Mouse (Mus musculus) limb, embryonic 10.5 days (tissue): Measurements from ENCODE around the gene Zfp830. TPM values are rescaled to one million over a fixed set of nuclear protein-coding genes. Genes with fewer than 3 reads are reported as not detected.

Experiments used
- DNase-seq: peaks from one replicate; pipeline ENCODE4 v3.0.0-alpha.2; 2017; ENCODE audit warnings: low spot score
- H3K27ac ChIP-seq: fragments of 300-500 bp; sonication (generic); 2 replicates; pipeline ENCODE4 v1.5.1; 2016; ENCODE audit warnings: mild to moderate bottlenecking
- H3K27me3 ChIP-seq: fragments of 300-500 bp; sonication (generic); 2 replicates; pipeline ENCODE4 v1.6.1; 2016; ENCODE audit warnings: low read depth, mild to moderate bottlenecking; ENCODE audit not compliant: poor library complexity, severe bottlenecking
- H3K36me3 ChIP-seq: fragments of 300-500 bp; sonication (generic); 2 replicates; pipeline ENCODE4 v1.6.1; 2016; ENCODE audit warnings: mild to moderate bottlenecking, moderate library complexity
- H3K4me1 ChIP-seq: fragments of 300-500 bp; sonication (generic); 2 replicates; pipeline ENCODE4 v1.6.1; 2016
- H3K4me3 ChIP-seq: fragments of 300-500 bp; sonication (generic); 2 replicates; pipeline ENCODE4 v1.5.1; 2016; ENCODE audit warnings: mild to moderate bottlenecking, moderate library complexity
- H3K9me3 ChIP-seq: fragments of 300-500 bp; sonication (generic); replicated peaks from 2 replicates; pipeline ENCODE4 v1.6.1; 2016; ENCODE audit warnings: mild to moderate bottlenecking
- WGBS: fragments of 180-500 bp; shearing (Covaris S2); methylation state at CpG from one replicate; pipeline ENCODE4 v1.1.7; 2016; 5-methylcytosine and 5-hydroxymethylcytosine counted together
- polyA plus RNA-seq: library from polyadenylated mRNA; unstranded; fragments of >200 nt; fragmentation: Nextera tagmentation; extraction: Ambion mirVana; gene quantifications from 2 replicates; pipeline ENCODE4 v1.2.1, GENCODE M21; 2016

The Zfp830 gene
- polyA plus RNA-seq, 1 experiment from 2014 or later = 37.4 TPM

DNA sequence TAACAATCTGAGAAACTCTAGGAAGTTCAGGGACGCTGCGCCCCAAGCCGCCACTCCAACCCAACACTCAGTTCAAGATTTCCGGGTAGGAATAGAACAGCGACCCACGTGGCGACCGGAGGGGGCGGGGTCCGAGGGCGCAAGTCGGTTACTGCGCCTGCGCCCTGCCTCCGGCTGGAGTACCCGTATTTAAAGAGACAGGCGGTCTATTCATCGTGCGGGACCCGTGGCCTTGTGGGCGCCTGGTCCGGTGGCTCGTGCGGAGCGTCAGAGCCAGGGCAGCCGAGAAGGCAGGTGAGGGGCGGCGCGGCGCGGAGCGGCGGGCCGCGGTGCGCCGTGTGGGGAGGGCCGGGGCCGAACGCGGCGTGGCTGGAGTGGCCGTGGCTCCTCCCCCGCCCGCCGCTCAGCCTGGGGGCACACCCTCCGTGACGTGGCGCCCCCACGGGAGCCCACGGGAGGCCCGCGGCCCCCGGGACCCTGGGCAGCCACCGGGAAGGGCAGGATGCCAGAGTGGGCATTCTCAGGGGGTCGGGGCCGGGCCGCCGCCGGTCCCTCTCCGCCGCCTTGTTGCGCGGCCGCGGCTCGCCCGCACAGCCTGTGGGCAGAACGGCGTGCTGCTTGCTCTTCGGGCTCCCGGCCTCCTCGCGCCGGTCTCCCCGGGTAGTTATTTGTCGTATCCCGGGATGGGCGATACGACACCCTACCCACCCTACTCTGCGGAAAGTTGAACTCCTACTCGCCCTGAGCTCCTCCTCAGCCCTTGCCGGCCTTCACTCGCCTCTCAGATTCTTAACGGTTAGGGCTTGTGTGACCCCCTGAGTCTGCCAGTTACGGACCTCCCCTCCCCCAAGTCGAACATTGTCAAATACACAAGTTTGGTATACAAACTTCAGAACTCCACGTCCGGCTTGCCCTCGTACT is 17.1 kb downstream of the Zfp830 start, which contains the start of gene Lig3:
TSS of gene Lig3 (plus strand) at position 126 of the 921 bp plus-strand sequence.
- DNase-seq = peak; percentile 95
- H3K9me3 ChIP-seq = no peaks in the 10 kb centered on the region
- H3K27ac ChIP-seq = peak within 1 kb of the TSS; percentile 99
- H3K4me3 ChIP-seq = peak within 1 kb of the TSS; percentile 96
- no peaks in the 10 kb centered on the region for H3K27me3 ChIP-seq
- H3K36me3 ChIP-seq = peaks cover 34% of the 10 kb centered on the region
- WGBS = under 1% methylated on average over 81 of the region's 90 CpGs
- H3K4me1 ChIP-seq = peaks cover 21% of the 10 kb centered on the region

DNA sequence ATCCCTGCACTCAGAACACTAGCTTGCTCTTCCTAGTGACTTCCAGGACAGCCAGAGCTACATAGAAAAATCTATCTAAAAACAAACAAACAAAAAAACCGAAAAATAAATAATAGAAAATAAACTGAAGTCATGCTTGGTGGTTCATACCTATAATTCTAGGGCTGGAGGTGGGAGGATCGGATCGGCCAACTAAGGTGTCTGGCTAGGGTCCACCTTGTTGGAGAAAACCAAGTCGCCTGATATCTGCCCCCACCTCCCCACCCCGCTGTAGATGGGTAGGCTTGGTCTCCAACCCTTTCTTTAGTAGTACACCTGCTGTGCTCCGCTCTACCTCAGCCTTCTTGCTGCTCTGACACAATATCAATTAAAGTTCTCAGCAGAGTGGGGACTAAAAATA is 18.1 kb downstream of the Zfp830 start:
- no peaks in the 10 kb centered on the region for H3K27me3 ChIP-seq
- peaks cover 21% of the 10 kb centered on the region for H3K4me1 ChIP-seq
- DNase-seq = no peak
- WGBS = 56% methylated on average over 6 of the region's 6 CpGs
- H3K27ac ChIP-seq = peak overlapping the region; percentile 99; the same call in 1 of the 2 replicates
- H3K4me3 ChIP-seq = peak overlapping the region; percentile 96
- peaks cover 41% of the 10 kb centered on the region for H3K36me3 ChIP-seq
- no peaks in the 10 kb centered on the region for H3K9me3 ChIP-seq

DNA sequence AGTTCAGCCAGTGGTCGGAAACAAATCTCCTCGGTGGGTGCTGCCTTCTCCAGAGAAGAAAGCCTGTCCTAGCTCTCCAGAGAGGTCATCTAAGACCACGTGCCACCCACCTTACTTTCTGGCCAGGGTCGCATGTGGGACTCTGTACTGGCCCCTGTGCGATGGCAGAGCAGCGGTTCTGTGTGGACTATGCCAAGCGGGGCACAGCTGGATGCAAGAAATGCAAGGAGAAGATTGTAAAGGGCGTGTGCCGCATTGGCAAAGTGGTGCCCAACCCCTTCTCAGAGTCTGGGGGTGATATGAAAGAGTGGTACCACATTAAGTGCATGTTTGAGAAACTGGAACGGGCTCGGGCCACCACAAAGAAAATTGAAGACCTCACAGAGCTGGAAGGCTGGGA is 19.3 kb downstream of the Zfp830 start:
- H3K4me1 ChIP-seq = peaks cover 21% of the 10 kb centered on the region
- DNase-seq = no peak
- H3K27ac ChIP-seq = no peak overlapping the region
- 95% methylated on average over 11 of the region's 11 CpGs for WGBS
- H3K36me3 ChIP-seq = peaks cover 53% of the 10 kb centered on the region
- no peaks in the 10 kb centered on the region for H3K9me3 ChIP-seq
- no peaks in the 10 kb centered on the region for H3K27me3 ChIP-seq
- no peak overlapping the region for H3K4me3 ChIP-seq

DNA sequence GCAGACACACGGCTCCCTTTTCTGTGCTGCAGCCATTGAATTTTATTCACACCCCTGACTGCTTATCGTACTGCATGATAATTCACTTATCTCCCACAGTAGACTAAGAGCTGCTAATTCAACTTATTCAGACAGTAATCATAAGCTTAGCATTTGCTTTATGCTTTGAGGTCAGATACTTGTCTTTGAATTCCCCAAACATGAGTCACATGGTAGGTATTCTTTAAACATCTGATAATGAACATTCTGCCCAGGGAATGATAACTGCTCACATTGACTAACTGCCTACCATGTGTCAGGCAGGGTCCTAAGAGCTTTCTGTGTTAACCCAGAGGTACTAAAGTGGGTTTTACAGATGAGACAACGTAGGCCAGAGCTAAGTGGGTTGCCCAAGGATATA is 42.5 kb downstream of the Zfp830 start:
- no peaks in the 10 kb centered on the region for H3K27me3 ChIP-seq
- H3K4me3 ChIP-seq = no peak overlapping the region
- 88% methylated on average over 3 of the region's 3 CpGs for WGBS
- H3K36me3 ChIP-seq = peaks cover 30% of the 10 kb centered on the region
- DNase-seq = no peak
- no peak overlapping the region for H3K27ac ChIP-seq
- H3K4me1 ChIP-seq = no peaks in the 10 kb centered on the region
- H3K9me3 ChIP-seq = no peaks in the 10 kb centered on the region

DNA sequence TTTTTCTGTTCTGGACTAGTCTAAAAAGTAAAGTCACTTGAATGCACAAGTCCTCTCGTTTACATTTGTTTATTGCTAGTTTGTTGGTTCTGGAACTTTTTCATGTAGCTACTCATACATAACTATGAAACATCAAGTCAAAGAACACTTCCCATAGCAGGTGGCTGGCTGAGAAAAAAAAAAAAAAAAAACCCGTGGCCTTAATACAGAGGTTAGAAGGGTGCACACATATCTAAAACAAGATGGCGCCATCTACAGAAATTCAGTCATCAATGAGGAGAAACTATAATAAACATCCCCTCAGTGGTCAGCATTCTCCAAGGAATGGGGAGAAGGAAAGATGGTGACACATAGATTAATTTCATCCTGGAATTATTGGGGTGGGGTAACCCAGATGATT is 43.2 kb downstream of the Zfp830 start:
- 89% methylated on average over 3 of the region's 3 CpGs for WGBS
- Histone ChIP-seq H3K27me3 (no peaks in the 10 kb centered on the region), H3K27ac (no peak overlapping the region), H3K4me3 (no peak overlapping the region), H3K4me1 (0 out of 2 replicates have a peak, but pooled peaks cover 3% of the 10 kb centered on the region), H3K36me3 (peaks cover 22% of the 10 kb centered on the region), H3K9me3 (no peaks in the 10 kb centered on the region)
- DNase-seq = no peak

DNA sequence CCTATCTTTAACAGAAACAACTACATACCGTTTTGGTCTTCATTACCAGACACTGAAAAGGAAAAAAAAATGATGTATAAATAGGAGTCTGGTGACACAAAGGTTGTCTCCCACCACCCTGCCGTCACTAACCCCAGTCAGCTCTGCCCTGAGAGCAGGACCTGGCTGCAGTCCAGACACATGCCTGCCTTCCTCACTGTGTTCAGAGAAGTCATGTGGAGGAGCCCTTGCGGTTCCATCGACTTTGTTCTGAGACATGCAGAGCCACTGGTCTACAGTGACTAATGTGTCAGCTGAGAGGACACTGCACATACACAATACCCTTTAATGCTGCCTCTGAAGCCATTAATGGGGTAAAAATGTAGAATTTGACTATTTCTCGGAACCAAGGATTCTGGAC is 44.3 kb downstream of the Zfp830 start:
- Histone ChIP-seq H3K36me3 (peaks cover 11% of the 10 kb centered on the region), H3K4me1 (peaks cover 8% of the 10 kb centered on the region; the same call in 1 of the 2 replicates), H3K27me3 (no peaks in the 10 kb centered on the region), H3K9me3 (no peaks in the 10 kb centered on the region), H3K27ac (no peak overlapping the region), H3K4me3 (no peak overlapping the region)
- no peak for DNase-seq
- 84% methylated on average over 5 of the region's 5 CpGs for WGBS

Other genes with a start within 250 kb of the Zfp830 start
- gene Cct6b, start within 50 bp of the Zfp830 start, polyA plus RNA-seq = 0.16 and 0.23 TPM in 2 replicates
- gene Lig3, start 16.8 kb downstream of the Zfp830 start, polyA plus RNA-seq = 46.8 and 47.1 TPM in 2 replicates
- 8.6 and 10.6 TPM in 2 replicates for gene Rffl, start 106.9 kb downstream of the Zfp830 start, polyA plus RNA-seq
- gene Rad51d, start 126.3 kb downstream of the Zfp830 start, polyA plus RNA-seq = 12.8 and 13.7 TPM in 2 replicates
- 0.18 and 0.35 TPM in 2 replicates for gene Fndc8, start 127.8 kb downstream of the Zfp830 start, polyA plus RNA-seq
- gene Nle1, start 144.1 kb downstream of the Zfp830 start, polyA plus RNA-seq = 54.6 and 55.3 TPM in 2 replicates
- gene Unc45b, start 146.2 kb downstream of the Zfp830 start, polyA plus RNA-seq = 0.73 and 1.4 TPM in 2 replicates
- gene Slfn5, start 187.0 kb downstream of the Zfp830 start, polyA plus RNA-seq = 0.31 and 0.46 TPM in 2 replicates
- 10.1 and 15.1 TPM in 2 replicates for gene Slfn9, start 227.5 kb downstream of the Zfp830 start, polyA plus RNA-seq